Mouse (Mus musculus): ENCODE results near the gene Smoc2. TPM values are rescaled to one million over a fixed set of nuclear protein-coding genes. Genes with fewer than 3 reads are reported as not detected.

Smoc2 gene
- polyA plus RNA-seq, 1 experiment from 2014 or later = 52.3 TPM

- H3K4me1 ChIP-seq (ENCODE audit: control insufficient read depth in 2 of 2, insufficient read depth in 2 of 2, low read length in 2 of 2) = peaks cover 8 to 17% of the 10 kb centered on the region in 2 experiments; a peak in 3 of 4 replicates
- H3K27me3 ChIP-seq (ENCODE audit: control insufficient read depth, insufficient read depth, low read length) = peaks cover 92% of the 10 kb centered on the region
- H3K9me3 ChIP-seq (ENCODE audit: control insufficient read depth, low read length) = no peaks in the 10 kb centered on the region
- peak overlapping the region; percentile 50 to 51 for H3K4me3 ChIP-seq (ENCODE audit: control insufficient read depth in 1 of 2, insufficient read depth in 1 of 2, low read depth in 1 of 2, low read length in 2 of 2)
- WGBS = 3% methylated on average over 10 of the region's 10 CpGs
- ATAC-seq (ENCODE audit: insufficient number of reproducible peaks, insufficient read depth, low FRiP score, low read depth) = peak; percentile 31; the same call in 1 of the 2 replicates
- no peaks in the 10 kb centered on the region for H3K36me3 ChIP-seq (ENCODE audit: control insufficient read depth, insufficient read depth, low read length)
- H3K27ac ChIP-seq (replicated peaks in 1 of 2; ENCODE audit: control insufficient read depth in 1 of 2, insufficient read depth in 1 of 2, low read depth in 2 of 2, low read length in 2 of 2) = no peak overlapping the region
- H3K9ac ChIP-seq (ENCODE audit: low read length) = peak overlapping the region; percentile 23; the same call in 1 of the 2 replicates
- peak overlapping the region; percentile 85 for H3K4me2 ChIP-seq (ENCODE audit: low read length)
Measured at GRCm38 (mm10) chr17:14279966-14280300, 627 bp downstream of the Smoc2 start.

GRCm38 (mm10) chr17:14280425-14280833 is 1.1 kb downstream of the Smoc2 start:
- ATAC-seq (ENCODE audit: insufficient number of reproducible peaks, insufficient read depth, low FRiP score, low read depth) = no peak
- Histone ChIP-seq H3K27me3 (ENCODE audit: control insufficient read depth, insufficient read depth, low read length) (peaks cover 90% of the 10 kb centered on the region), H3K36me3 (ENCODE audit: control insufficient read depth, insufficient read depth, low read length) (no peaks in the 10 kb centered on the region), H3K4me2 (ENCODE audit: low read length) (peak overlapping the region; percentile 85), H3K27ac (replicated peaks in 1 of 2; ENCODE audit: control insufficient read depth in 1 of 2, insufficient read depth in 1 of 2, low read depth in 2 of 2, low read length in 2 of 2) (peak overlapping the region; percentile 32 to 37; a peak in 1 of 4 replicates), H3K4me1 (ENCODE audit: control insufficient read depth in 2 of 2, insufficient read depth in 2 of 2, low read length in 2 of 2) (peaks cover 8 to 17% of the 10 kb centered on the region in 2 experiments; a peak in 3 of 4 replicates), H3K4me3 (ENCODE audit: control insufficient read depth in 1 of 2, insufficient read depth in 1 of 2, low read depth in 1 of 2, low read length in 2 of 2) (peak overlapping the region; percentile 50 to 51), H3K9ac (ENCODE audit: low read length) (peak overlapping the region; percentile 47; the same call in 1 of the 2 replicates), H3K9me3 (ENCODE audit: control insufficient read depth, low read length) (no peaks in the 10 kb centered on the region)
- under 1% methylated on average over 31 of the region's 31 CpGs for WGBS

DNA sequence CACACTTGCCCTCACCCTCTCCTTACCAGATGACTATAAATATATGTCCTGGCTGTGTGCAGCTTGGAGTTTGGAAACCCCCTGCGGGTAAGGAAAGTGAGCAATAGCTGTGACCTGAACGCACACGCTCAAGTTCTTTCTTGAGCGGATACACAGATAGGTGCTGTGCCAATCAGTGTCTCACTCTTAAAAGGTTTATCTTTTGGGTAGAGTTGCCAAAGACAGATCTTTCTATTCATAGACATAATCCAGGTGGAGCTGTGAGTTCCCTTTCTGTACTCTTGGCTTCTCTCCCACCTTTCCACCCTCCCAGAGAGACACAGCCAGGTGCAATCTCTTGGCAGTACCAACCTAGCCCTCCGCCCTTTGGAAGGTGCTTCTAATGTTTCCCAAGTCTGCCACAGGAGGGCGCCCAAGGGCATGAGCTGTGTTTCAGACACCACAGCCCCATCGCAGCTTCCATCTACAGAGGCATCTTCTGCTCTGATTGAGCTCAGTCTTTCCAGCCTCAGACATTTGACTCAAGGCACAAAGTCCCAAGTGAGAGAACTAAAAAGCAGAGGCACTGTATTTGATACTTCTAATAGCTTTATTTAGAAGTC is 8.8 kb downstream of the Smoc2 start:
- no peaks in the 10 kb centered on the region for H3K36me3 ChIP-seq (ENCODE audit: control insufficient read depth, insufficient read depth, low read length)
- ATAC-seq (ENCODE audit: insufficient number of reproducible peaks, insufficient read depth, low FRiP score, low read depth) = no peak
- H3K9ac ChIP-seq (ENCODE audit: low read length) = no peak overlapping the region
- H3K27me3 ChIP-seq (ENCODE audit: control insufficient read depth, insufficient read depth, low read length) = peaks cover 49% of the 10 kb centered on the region
- no peaks in the 10 kb centered on the region for H3K4me1 ChIP-seq (ENCODE audit: control insufficient read depth in 2 of 2, insufficient read depth in 2 of 2, low read length in 2 of 2)
- 36% methylated on average over 7 of the region's 7 CpGs for WGBS
- H3K4me3 ChIP-seq (ENCODE audit: control insufficient read depth in 1 of 2, insufficient read depth in 1 of 2, low read depth in 1 of 2, low read length in 2 of 2) = no peak overlapping the region
- H3K9me3 ChIP-seq (ENCODE audit: control insufficient read depth, low read length) = no peaks in the 10 kb centered on the region
- H3K27ac ChIP-seq (replicated peaks in 1 of 2; ENCODE audit: control insufficient read depth in 1 of 2, insufficient read depth in 1 of 2, low read depth in 2 of 2, low read length in 2 of 2) = no peak overlapping the region
- no peak overlapping the region for H3K4me2 ChIP-seq (ENCODE audit: low read length)

DNA sequence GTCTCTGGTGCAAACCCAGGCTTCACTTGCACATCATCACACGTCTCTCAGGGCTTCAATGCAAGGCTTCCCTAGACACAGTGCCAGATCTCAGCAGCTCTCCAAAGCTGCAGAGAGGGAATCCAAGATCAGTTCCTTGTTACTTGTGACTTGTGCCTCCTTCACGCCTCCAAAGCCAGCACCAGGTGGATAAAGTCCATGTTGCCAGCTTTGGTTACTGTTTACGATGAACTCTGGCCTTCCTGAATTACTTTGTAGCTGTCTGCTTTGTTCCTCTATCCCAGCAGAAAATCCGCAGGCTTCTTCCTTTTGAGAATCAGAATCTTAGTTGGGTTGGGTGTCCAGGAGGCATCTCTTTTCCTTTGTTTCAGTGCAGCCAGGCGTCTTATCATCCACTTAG is 14.3 kb downstream of the Smoc2 start:
- Histone ChIP-seq H3K27me3 (ENCODE audit: control insufficient read depth, insufficient read depth, low read length) (peaks cover 21% of the 10 kb centered on the region), H3K4me2 (ENCODE audit: low read length) (no peak overlapping the region), H3K4me3 (ENCODE audit: control insufficient read depth in 1 of 2, insufficient read depth in 1 of 2, low read depth in 1 of 2, low read length in 2 of 2) (no peak overlapping the region), H3K9ac (ENCODE audit: low read length) (no peak overlapping the region), H3K27ac (replicated peaks in 1 of 2; ENCODE audit: control insufficient read depth in 1 of 2, insufficient read depth in 1 of 2, low read depth in 2 of 2, low read length in 2 of 2) (no peak overlapping the region), H3K9me3 (ENCODE audit: control insufficient read depth, low read length) (no peaks in the 10 kb centered on the region), H3K36me3 (ENCODE audit: control insufficient read depth, insufficient read depth, low read length) (no peaks in the 10 kb centered on the region), H3K4me1 (ENCODE audit: control insufficient read depth in 2 of 2, insufficient read depth in 2 of 2, low read length in 2 of 2) (no peaks in the 10 kb centered on the region)
- WGBS = 70% methylated on average over 5 of the region's 5 CpGs
- no peak for ATAC-seq (ENCODE audit: insufficient number of reproducible peaks, insufficient read depth, low FRiP score, low read depth)

DNA sequence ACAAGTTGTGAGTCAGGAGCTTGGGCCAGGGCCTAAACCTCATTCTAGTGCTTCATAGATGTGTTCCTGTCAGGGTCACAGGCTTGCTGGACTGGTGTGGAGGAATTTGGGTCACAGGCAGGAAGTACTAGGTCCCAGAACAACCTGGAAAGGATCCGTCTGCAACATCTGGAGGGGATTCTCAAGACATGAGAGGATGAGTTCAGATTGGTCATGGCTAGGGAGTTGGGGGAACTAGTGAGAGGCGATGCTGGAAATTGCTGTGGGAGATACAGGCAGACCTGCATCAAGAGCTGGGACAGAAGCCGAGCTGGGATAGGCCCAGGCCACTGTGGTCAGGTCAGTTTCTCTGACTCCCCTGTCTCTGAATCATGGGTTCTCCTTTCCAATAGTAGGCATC is 15.8 kb downstream of the Smoc2 start:
- Histone ChIP-seq H3K9ac (ENCODE audit: low read length) (no peak overlapping the region), H3K4me1 (ENCODE audit: control insufficient read depth in 2 of 2, insufficient read depth in 2 of 2, low read length in 2 of 2) (no peaks in the 10 kb centered on the region), H3K9me3 (ENCODE audit: control insufficient read depth, low read length) (no peaks in the 10 kb centered on the region), H3K4me2 (ENCODE audit: low read length) (no peak overlapping the region), H3K36me3 (ENCODE audit: control insufficient read depth, insufficient read depth, low read length) (no peaks in the 10 kb centered on the region), H3K4me3 (ENCODE audit: control insufficient read depth in 1 of 2, insufficient read depth in 1 of 2, low read depth in 1 of 2, low read length in 2 of 2) (no peak overlapping the region), H3K27me3 (ENCODE audit: control insufficient read depth, insufficient read depth, low read length) (peaks cover 12% of the 10 kb centered on the region; the same call in 1 of the 2 replicates), H3K27ac (replicated peaks in 1 of 2; ENCODE audit: control insufficient read depth in 1 of 2, insufficient read depth in 1 of 2, low read depth in 2 of 2, low read length in 2 of 2) (no peak overlapping the region)
- 80% methylated on average over 3 of the region's 3 CpGs for WGBS
- no peak for ATAC-seq (ENCODE audit: insufficient number of reproducible peaks, insufficient read depth, low FRiP score, low read depth)

- Histone ChIP-seq H3K36me3 (ENCODE audit: control insufficient read depth, insufficient read depth, low read length) (no peaks in the 10 kb centered on the region), H3K27ac (replicated peaks in 1 of 2; ENCODE audit: control insufficient read depth in 1 of 2, insufficient read depth in 1 of 2, low read depth in 2 of 2, low read length in 2 of 2) (no peak overlapping the region), H3K4me2 (ENCODE audit: low read length) (no peak overlapping the region), H3K9ac (ENCODE audit: low read length) (no peak overlapping the region), H3K4me3 (ENCODE audit: control insufficient read depth in 1 of 2, insufficient read depth in 1 of 2, low read depth in 1 of 2, low read length in 2 of 2) (no peak overlapping the region), H3K27me3 (ENCODE audit: control insufficient read depth, insufficient read depth, low read length) (no peaks in the 10 kb centered on the region), H3K9me3 (ENCODE audit: control insufficient read depth, low read length) (peaks cover 6% of the 10 kb centered on the region), H3K4me1 (ENCODE audit: control insufficient read depth in 2 of 2, insufficient read depth in 2 of 2, low read length in 2 of 2) (no peaks in the 10 kb centered on the region)
- no peak for ATAC-seq (ENCODE audit: insufficient number of reproducible peaks, insufficient read depth, low FRiP score, low read depth)
- WGBS = 74% methylated on average over 5 of the region's 5 CpGs
Measured at GRCm38 (mm10) chr17:14300361-14300760, 21.1 kb downstream of the Smoc2 start.

DNA sequence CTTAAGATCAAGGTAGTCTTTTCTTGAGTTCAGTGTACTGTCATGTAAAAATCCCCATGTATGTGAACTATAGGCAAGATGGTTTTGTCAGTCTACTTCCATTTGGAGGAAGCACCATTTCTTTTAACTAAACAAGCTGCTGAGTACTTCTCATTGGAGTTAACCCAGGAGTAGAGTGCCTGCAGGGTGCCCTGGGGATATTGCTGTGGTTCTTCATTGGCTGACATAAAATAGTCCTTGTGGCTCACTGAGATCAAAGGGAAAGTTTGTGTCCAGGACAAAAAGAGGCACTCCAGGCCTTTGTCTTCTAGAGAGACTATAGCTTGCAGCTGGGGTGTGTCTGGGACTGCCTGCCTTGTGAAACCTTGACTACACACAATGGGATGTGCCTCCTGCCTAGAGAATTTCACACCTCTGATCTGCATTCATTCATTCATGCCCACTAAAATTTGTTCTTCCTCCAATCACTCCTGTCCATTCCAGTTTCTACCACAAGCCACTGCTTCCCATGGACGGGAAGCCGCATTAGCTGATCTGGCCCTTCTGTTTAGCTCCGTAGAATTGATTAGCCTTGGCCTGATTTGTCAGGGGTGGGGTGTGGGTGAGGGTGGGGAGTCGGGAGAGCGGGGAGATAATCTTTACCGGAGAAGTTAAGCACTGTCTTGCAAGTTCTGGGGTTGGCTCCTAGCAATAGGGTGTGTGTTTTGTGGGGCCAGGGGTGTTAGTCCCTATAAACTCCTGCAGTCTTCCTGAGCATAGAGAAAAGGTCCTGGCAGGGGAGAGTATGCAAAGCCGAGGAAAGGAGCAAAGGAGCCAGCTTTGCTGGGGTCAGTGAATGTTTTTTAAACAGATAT is 22.4 kb downstream of the Smoc2 start:
- Histone ChIP-seq H3K4me2 (ENCODE audit: low read length) (no peak overlapping the region), H3K9me3 (ENCODE audit: control insufficient read depth, low read length) (peaks cover 6% of the 10 kb centered on the region), H3K36me3 (ENCODE audit: control insufficient read depth, insufficient read depth, low read length) (no peaks in the 10 kb centered on the region), H3K27ac (replicated peaks in 1 of 2; ENCODE audit: control insufficient read depth in 1 of 2, insufficient read depth in 1 of 2, low read depth in 2 of 2, low read length in 2 of 2) (no peak overlapping the region), H3K27me3 (ENCODE audit: control insufficient read depth, insufficient read depth, low read length) (no peaks in the 10 kb centered on the region), H3K4me1 (ENCODE audit: control insufficient read depth in 2 of 2, insufficient read depth in 2 of 2, low read length in 2 of 2) (no peaks in the 10 kb centered on the region), H3K4me3 (ENCODE audit: control insufficient read depth in 1 of 2, insufficient read depth in 1 of 2, low read depth in 1 of 2, low read length in 2 of 2) (no peak overlapping the region), H3K9ac (ENCODE audit: low read length) (no peak overlapping the region)
- ATAC-seq (ENCODE audit: insufficient number of reproducible peaks, insufficient read depth, low FRiP score, low read depth) = no peak
- whole genome bisulfite sequencing = 33% methylated on average over 7 of the region's 7 CpGs

Measured in heart, embryonic 14.5 days (tissue).